ENCODE assay signal across 15 mouse cellular contexts in genomic region chr16:94435495-94436234, GRCm38 (mm10).
DNase-seq lines count a peak whose midpoint lies in the region; ATAC-seq and TF ChIP-seq lines count a peak whose summit lies in the region.
"Had no signal": no experiment of that assay in that cellular context is flagged by ENCODE, and none has a peak within 500 bp of the region (broad histone marks: within the 10 kb centered on the region; RNA-seq: fewer than 3 reads in every experiment).

No protein-coding gene starts in this region.

- no peak overlapping the region for H3K4me3 ChIP-seq in heart, embryonic 12.5 days
- H3K4me3 ChIP-seq in C2C12 (ENCODE audit: insufficient read depth, poor library complexity, severe bottlenecking), result no peak overlapping the region
- H3K4me3 ChIP-seq in limb, embryonic 15.5 days, result no peak overlapping the region
- H3K4me3 ChIP-seq in hindbrain, embryonic 14.5 days (replicated peaks; ENCODE audit: low read length), result no peak overlapping the region
- H3K4me3 ChIP-seq: forebrain, embryonic 13.5 days; liver, embryonic 15.5 days had no signal

- no peak overlapping the region for H3K9ac ChIP-seq in heart, embryonic 12.5 days
- H3K9ac ChIP-seq in limb, embryonic 15.5 days, result no peak overlapping the region
- H3K9ac ChIP-seq in hindbrain, embryonic 14.5 days, result no peak overlapping the region
- H3K9ac ChIP-seq: forebrain, embryonic 13.5 days; liver, embryonic 15.5 days had no signal

- ATAC-seq in heart, embryonic 12.5 days (ENCODE audit: insufficient number of reproducible peaks, low FRiP score), result no peak
- ATAC-seq in limb, embryonic 15.5 days (ENCODE audit: insufficient number of reproducible peaks, low FRiP score, low TSS enrichment, low read depth), result no peak
- ATAC-seq in hindbrain, embryonic 14.5 days (ENCODE audit: low FRiP score), result no peak
- ATAC-seq: forebrain, embryonic 13.5 days had no signal

- H3K4me2 ChIP-seq in heart, embryonic 12.5 days, result no peak overlapping the region
- H3K4me2 ChIP-seq in limb, embryonic 15.5 days, result no peak overlapping the region
- H3K4me2 ChIP-seq in hindbrain, embryonic 14.5 days (replicated peaks), result no peak overlapping the region
- H3K4me2 ChIP-seq: forebrain, embryonic 13.5 days; liver, embryonic 15.5 days; midbrain, embryonic 11.5 days had no signal

- TF ChIP-seq CTCF in C2C12 (IDR thresholded peaks at IDR 0.05; ENCODE audit: control insufficient read depth, insufficient read depth, insufficient read length), result no peak

- DNase-seq in heart, postnatal 10 days, result peak; percentile 13 to 22
- DNase-seq in adipocyte (ENCODE audit: low spot score), result peak; percentile 61
- no peak for DNase-seq in cerebellum, adult 9-11 months
- no peak for DNase-seq in hindbrain, embryonic 14.5 days (ENCODE audit: low spot score)
- DNase-seq in cerebellum, adult 8-10 months, result no peak
- DNase-seq: adrenal gland, postnatal 25 days; cerebellum, adult 11 months; gastrocnemius, postnatal 10 days; kidney, adult 11 months had no signal

- no peaks in the 10 kb centered on the region for H3K79me2 ChIP-seq in C2C12 (ENCODE audit: control insufficient read depth, insufficient read depth)

- intact Hi-C loops in heart, postnatal 10 days (cut with DNase I), result no loop called here

- H3K27ac ChIP-seq in heart, embryonic 12.5 days (ENCODE audit: poor library complexity, severe bottlenecking), result no peak overlapping the region
- peak overlapping the region; percentile 51 for H3K27ac ChIP-seq in limb, embryonic 15.5 days
- H3K27ac ChIP-seq in hindbrain, embryonic 14.5 days, result no peak overlapping the region
- H3K27ac ChIP-seq: forebrain, embryonic 13.5 days; liver, embryonic 15.5 days had no signal

- H3K4me1 ChIP-seq in heart, embryonic 12.5 days (replicated peaks), result 0 out of 2 replicates have a peak, but pooled peaks cover 2% of the 10 kb centered on the region
- H3K4me1 ChIP-seq in limb, embryonic 15.5 days, result 0 out of 2 replicates have a peak, but pooled peaks cover 5% of the 10 kb centered on the region
- H3K4me1 ChIP-seq in hindbrain, embryonic 14.5 days (replicated peaks; ENCODE audit: control insufficient read depth, insufficient read depth, low read length), result no peaks in the 10 kb centered on the region
- H3K4me1 ChIP-seq: forebrain, embryonic 13.5 days; liver, embryonic 15.5 days had no signal

- no peaks in the 10 kb centered on the region for H3K79me3 ChIP-seq in C2C12 (ENCODE audit: low read depth)

- H3K27me3 ChIP-seq in heart, embryonic 12.5 days (replicated peaks), result no peaks in the 10 kb centered on the region
- no peaks in the 10 kb centered on the region for H3K27me3 ChIP-seq in C2C12 (ENCODE audit: control insufficient read depth, insufficient read depth, insufficient read length)
- no peaks in the 10 kb centered on the region for H3K27me3 ChIP-seq in limb, embryonic 15.5 days
- H3K27me3 ChIP-seq in hindbrain, embryonic 14.5 days (ENCODE audit: control insufficient read depth, insufficient read depth, low read length), result no peaks in the 10 kb centered on the region
- H3K27me3 ChIP-seq: forebrain, embryonic 13.5 days; liver, embryonic 15.5 days had no signal

- H3K36me3 ChIP-seq in heart, embryonic 12.5 days, result peaks cover 91% of the 10 kb centered on the region
- peaks cover 84% of the 10 kb centered on the region for H3K36me3 ChIP-seq in C2C12 (ENCODE audit: control insufficient read depth, insufficient read depth)
- H3K36me3 ChIP-seq in limb, embryonic 15.5 days, result peaks cover 82% of the 10 kb centered on the region
- H3K36me3 ChIP-seq in hindbrain, embryonic 14.5 days (replicated peaks; ENCODE audit: control insufficient read depth, insufficient read depth), result peaks cover 95% of the 10 kb centered on the region

- H3ac ChIP-seq in C2C12 (ENCODE audit: control insufficient read depth, insufficient read length, low read depth), result no peak overlapping the region

- H3K9me3 ChIP-seq in heart, embryonic 12.5 days (replicated peaks), result 0 out of 2 replicates have a peak, but pooled peaks cover 3% of the 10 kb centered on the region
- H3K9me3 ChIP-seq in limb, embryonic 15.5 days, result no peaks in the 10 kb centered on the region
- H3K9me3 ChIP-seq in hindbrain, embryonic 14.5 days (ENCODE audit: control insufficient read depth, low read length), result no peaks in the 10 kb centered on the region
- H3K9me3 ChIP-seq: forebrain, embryonic 13.5 days; liver, embryonic 15.5 days had no signal

- 83% methylated on average over 8 of the region's 8 CpGs for WGBS in heart, embryonic 12.5 days
- WGBS in limb, embryonic 15.5 days, result 66% methylated on average over 8 of the region's 8 CpGs
- 94% methylated on average over 8 of the region's 8 CpGs for WGBS in hindbrain, embryonic 14.5 days

TF ChIP-seq in C2C12, 6 proteins besides CTCF, POLR2A, EP300 and RAD21:
- TF ChIP-seq CEBPB (IDR thresholded peaks at IDR 0.05; ENCODE audit: low read depth) (peak; percentile 14), MAX (IDR thresholded peaks at IDR 0.05) (peak; percentile 19), FOSL1 (IDR thresholded peaks at IDR 0.05; ENCODE audit: insufficient read depth, low read length, poor library complexity, severe bottlenecking) (no peak)

Comparison
In these comparisons a context has a peak if more than half of its experiments do, and no peak if none do; other contexts are left out.
1. DNase-seq: peak in heart, postnatal 10 days (2 of 2) and adipocyte (single experiment); none in cerebellum, adult 9-11 months (single experiment), hindbrain, embryonic 14.5 days (single experiment) and cerebellum, adult 8-10 months (single experiment).